ENCODE assay signal across 22 mouse cellular contexts in the genomic region with DNA sequence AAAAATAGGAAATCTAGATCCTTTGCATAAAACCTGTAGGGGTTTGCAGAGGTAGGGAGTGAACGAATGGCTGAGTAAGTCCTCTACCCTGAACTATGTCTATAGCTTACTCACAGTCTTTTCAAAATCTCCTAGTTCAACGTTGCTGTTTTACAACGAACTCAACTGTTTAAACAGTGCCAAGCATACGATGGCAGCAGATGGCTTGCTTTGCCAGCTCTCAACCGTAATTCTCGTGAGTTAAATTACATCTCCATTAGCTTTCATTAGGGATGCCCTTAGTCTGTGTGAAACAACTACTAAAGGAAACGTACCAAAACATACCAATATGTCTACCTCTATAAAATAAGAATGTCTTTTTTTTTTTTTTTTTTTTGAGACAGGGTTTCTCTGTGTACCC. TPM values are rescaled to one million over a fixed set of nuclear protein-coding genes. Genes with fewer than 3 reads are reported as not detected.
DNase-seq lines count a peak whose midpoint lies in the region; ATAC-seq and TF ChIP-seq lines count a peak whose summit lies in the region.
"Had no signal": no experiment of that assay in that cellular context is flagged by ENCODE, and none has a peak within 500 bp of the region (broad histone marks: within the 10 kb centered on the region; RNA-seq: fewer than 3 reads in every experiment).

No protein-coding gene starts in this region.

- TF ChIP-seq POLR2A in brain, embryonic 14.5 days (IDR thresholded peaks at IDR 0.05; ENCODE audit: borderline replicate concordance, extremely low read depth, insufficient read depth, insufficient read length, poor library complexity, severe bottlenecking) = no peak

- DNase-seq in forebrain, embryonic 10.5 days (ENCODE audit: extremely low spot score, low spot score) = no peak
- peak; percentile 18 for DNase-seq in heart, adult 11 months
- no peak for DNase-seq in heart, adult 9 months (ENCODE audit: low spot score in 2 of 2)
- DNase-seq in layer of hippocampus, adult 11-12 months (ENCODE audit: low spot score) = peak; percentile 35
- DNase-seq in layer of hippocampus, adult 9-10 months (ENCODE audit: low spot score) = no peak
- peak; percentile 77 for DNase-seq in brain, embryonic 14.5 days (ENCODE audit: low read depth)
- DNase-seq: adrenal gland, adult 2 months; adrenal gland, postnatal 14 days; B cell, adult 2 months; cerebellum, adult 18-20 months; cerebellum, adult 9-10 months; cerebellum, postnatal 14 days; gastrocnemius, postnatal 25 days; heart, adult 2 months; kidney, adult 11 months; kidney, adult 8-10 months had no signal

- peaks cover 39% of the 10 kb centered on the region for H3K4me1 ChIP-seq in forebrain, embryonic 15.5 days
- peaks cover 19% of the 10 kb centered on the region for H3K4me1 ChIP-seq in forebrain, embryonic 10.5 days

- no peaks in the 10 kb centered on the region for H3K9me3 ChIP-seq in forebrain, embryonic 15.5 days
- peaks cover 3% of the 10 kb centered on the region; the same call in 1 of the 2 replicates for H3K9me3 ChIP-seq in forebrain, embryonic 10.5 days
- H3K9me3 ChIP-seq: hindbrain, embryonic 15.5 days; intestine, embryonic 15.5 days had no signal

- no peak for ATAC-seq in forebrain, embryonic 15.5 days (replicated peaks)
- ATAC-seq: intestine, embryonic 15.5 days; Patski had no signal

- H3K36me3 ChIP-seq in forebrain, embryonic 15.5 days = peaks cover 28% of the 10 kb centered on the region
- H3K36me3 ChIP-seq in forebrain, embryonic 10.5 days (replicated peaks) = peaks cover 39% of the 10 kb centered on the region

- peak overlapping the region; percentile 22; the same call in 1 of the 2 replicates for H3K4me2 ChIP-seq in forebrain, embryonic 15.5 days (replicated peaks)
- H3K4me2 ChIP-seq: heart, embryonic 11.5 days; hindbrain, embryonic 15.5 days; intestine, embryonic 15.5 days had no signal

- no peak overlapping the region for H3K4me3 ChIP-seq in forebrain, embryonic 15.5 days
- H3K4me3 ChIP-seq in forebrain, embryonic 10.5 days = no peak overlapping the region
- H3K4me3 ChIP-seq: heart, adult 2 months; hindbrain, embryonic 15.5 days; intestine, embryonic 15.5 days had no signal

- WGBS in forebrain, embryonic 15.5 days = 31% methylated on average over 7 of the region's 7 CpGs
- 92% methylated on average over 7 of the region's 7 CpGs for WGBS in forebrain, embryonic 10.5 days

- no peaks in the 10 kb centered on the region for H3K27me3 ChIP-seq in forebrain, embryonic 15.5 days
- H3K27me3 ChIP-seq in forebrain, embryonic 10.5 days (ENCODE audit: poor library complexity, severe bottlenecking) = no peaks in the 10 kb centered on the region
- H3K27me3 ChIP-seq: CH12.LX; hindbrain, embryonic 15.5 days; intestine, embryonic 15.5 days; Patski had no signal

- no peak for TF ChIP-seq CTCF in brain, embryonic 14.5 days (IDR thresholded peaks at IDR 0.05; ENCODE audit: borderline replicate concordance, extremely low read depth, insufficient read depth, insufficient read length)

- H3K9ac ChIP-seq in forebrain, embryonic 15.5 days (replicated peaks) = no peak overlapping the region
- H3K9ac ChIP-seq: hindbrain, embryonic 15.5 days; intestine, embryonic 15.5 days had no signal

- H3K27ac ChIP-seq in forebrain, embryonic 15.5 days (replicated peaks) = peak overlapping the region; percentile 48
- H3K27ac ChIP-seq in forebrain, embryonic 10.5 days = no peak overlapping the region
- H3K27ac ChIP-seq: heart, adult 2 months; hindbrain, embryonic 15.5 days; intestine, embryonic 15.5 days had no signal

RNA-seq across cellular contexts. Expression of gene Nup54, which starts 3.4 kb away (rescaled TPM):
- 55.7 and 60.0 TPM in 2 replicates for polyA plus RNA-seq in forebrain, embryonic 15.5 days (2015; fragmentation: Nextera tagmentation; extraction: Ambion mirVana)
- polyA plus RNA-seq in forebrain, embryonic 10.5 days (2016; fragmentation: Nextera tagmentation; extraction: Ambion mirVana) = 75.1 and 75.8 TPM in 2 replicates
- 53.3 and 53.6 TPM in 2 replicates for polyA plus RNA-seq in brain, embryonic 14.5 days (2012; rRNA removed)

Comparison
In these comparisons a context has a peak if more than half of its experiments do, and no peak if none do; other contexts are left out.
1. DNase-seq: peak in heart, adult 11 months (single experiment), layer of hippocampus, adult 11-12 months (single experiment) and brain, embryonic 14.5 days (single experiment); none in forebrain, embryonic 10.5 days (single experiment), heart, adult 9 months (0 of 2) and layer of hippocampus, adult 9-10 months (single experiment).